Mouse (Mus musculus) heart, adult 18-20 months (tissue): ENCODE measurements around the gene Sec1. TPM values are rescaled to one million over a fixed set of nuclear protein-coding genes. Genes with fewer than 3 reads are reported as not detected.
A peak's percentile ranks its signal among the peaks of the same experiment; 100 is the strongest.

Experiments
- DNase-seq, 2 experiments: peaks; one replicate each; pipeline ENCODE4 v3.0.0; 2021 to 2022; ENCODE audit warnings: mixed read lengths in 1 of 2
- long read RNA-seq, 2 experiments: library from polyadenylated mRNA; stranded (forward); transcript quantifications; one replicate each; pipeline ENCODE4 v2.0.0; 2021
- total RNA-seq, 2 experiments: library from RNA; stranded (reverse); gene quantifications; 2 replicates each; pipeline ENCODE4 v1.2.3; 2021

Gene Sec1
- total RNA-seq = under 1 TPM; 0.18 to 0.30 TPM
- long read RNA-seq, experiment 1 = 0 reads
- long read RNA-seq, experiment 2 = 0 reads

- DNase-seq = no peak
Measured at GRCm38 (mm10) chr7:45693921-45694591, at the start of gene Sec1. Sec1 (minus strand) TSS chr7:45694402.

GRCm38 (mm10) chr7:45742338-45742737, 48.1 kb upstream of the Sec1 start:
- no peak for DNase-seq

- no peak for DNase-seq
Measured at GRCm38 (mm10) chr7:45741777-45742176, 47.6 kb upstream of the Sec1 start.

- no peak for DNase-seq
Measured at GRCm38 (mm10) chr7:45741308-45741707, 47.1 kb upstream of the Sec1 start.

GRCm38 (mm10) chr7:45739820-45740219, 45.6 kb upstream of the Sec1 start:
- DNase-seq = no peak

GRCm38 (mm10) chr7:45739162-45739763, 45.1 kb upstream of the Sec1 start:
- DNase-seq = peak; percentile 81 to 93

GRCm38 (mm10) chr7:45733477-45733876, 39.3 kb upstream of the Sec1 start:
- DNase-seq = peak in 1 of 2 experiments; percentile 12

- DNase-seq = peak; percentile 11 to 15
Measured at GRCm38 (mm10) chr7:45730727-45731431, 36.7 kb upstream of the Sec1 start.

GRCm38 (mm10) chr7:45727625-45728024, 33.4 kb upstream of the Sec1 start:
- DNase-seq = no peak

GRCm38 (mm10) chr7:45726419-45726818, 32.2 kb upstream of the Sec1 start:
- DNase-seq = no peak

GRCm38 (mm10) chr7:45725713-45726112, 31.5 kb upstream of the Sec1 start, which contains the start of gene Spaca4:
Spaca4 (minus strand) TSS chr7:45725813.
- DNase-seq = no peak

GRCm38 (mm10) chr7:45725151-45725550, 30.9 kb upstream of the Sec1 start:
- DNase-seq = no peak

- DNase-seq = no peak
Measured at GRCm38 (mm10) chr7:45723781-45724180, 29.6 kb upstream of the Sec1 start.

- DNase-seq = no peak
Measured at GRCm38 (mm10) chr7:45723301-45723700, 29.1 kb upstream of the Sec1 start.

- peak in 1 of 2 experiments; percentile 2 for DNase-seq
Measured at GRCm38 (mm10) chr7:45722348-45722713, 28.1 kb upstream of the Sec1 start.

- DNase-seq = peak; percentile 33 to 52
Measured at GRCm38 (mm10) chr7:45721642-45722347, 27.6 kb upstream of the Sec1 start.

- peak in 1 of 2 experiments; percentile 4 for DNase-seq
Measured at GRCm38 (mm10) chr7:45721234-45721571, 27.0 kb upstream of the Sec1 start.

GRCm38 (mm10) chr7:45720413-45721233, 26.4 kb upstream of the Sec1 start, which contains the start of gene Fam83e:
Fam83e (plus strand) TSS chr7:45721212.
- peak in 1 of 2 experiments; percentile 7 for DNase-seq

GRCm38 (mm10) chr7:45719738-45720412, 25.7 kb upstream of the Sec1 start:
- DNase-seq = no peak

GRCm38 (mm10) chr7:45719180-45719579, 25.0 kb upstream of the Sec1 start:
- no peak for DNase-seq

GRCm38 (mm10) chr7:45718331-45718730, 24.1 kb upstream of the Sec1 start:
- no peak for DNase-seq
